Mouse (Mus musculus) ovary, postnatal 36 days (tissue): Measurements from ENCODE around the gene Olfr1352.
"Not testable (repeated sequence)": the region's sequence is repeated elsewhere in the genome, so short reads cannot be mapped to it uniquely, and the experiment has no call there.

ENCODE experiments used
- DNase-seq: peaks from one replicate; pipeline ENCODE4 v3.0.0; 2022; ENCODE audit warnings: low spot score, mixed read lengths

Gene Olfr1352

GRCm38 (mm10) chr10:78980750-78981149 lies at the start of gene Olfr1352:
Olfr1352 (plus strand) TSS chr10:78981050.
- no peak for DNase-seq

GRCm38 (mm10) chr10:78950336-78950735 lies 30.5 kb upstream of the Olfr1352 start, which contains the start of gene Olfr8:
Olfr8 (plus strand) TSS chr10:78950636.
- DNase-seq = not testable (repeated sequence)

- not testable (repeated sequence) for DNase-seq
Measured at GRCm38 (mm10) chr10:78963009-78963408, 17.8 kb upstream of the Olfr1352 start, which contains the start of gene Olfr1353. Olfr1353 (plus strand) TSS chr10:78963309.

GRCm38 (mm10) chr10:79012172-79012571 lies 31.3 kb downstream of the Olfr1352 start, which contains the start of gene Olfr1351:
Olfr1351 (plus strand) TSS chr10:79012472.
- no peak for DNase-seq

GRCm38 (mm10) chr10:79028441-79028840 lies 47.6 kb downstream of the Olfr1352 start, which contains the start of gene Olfr57:
Olfr57 (plus strand) TSS chr10:79028741.
- DNase-seq = no peak
